In the genomic region with DNA sequence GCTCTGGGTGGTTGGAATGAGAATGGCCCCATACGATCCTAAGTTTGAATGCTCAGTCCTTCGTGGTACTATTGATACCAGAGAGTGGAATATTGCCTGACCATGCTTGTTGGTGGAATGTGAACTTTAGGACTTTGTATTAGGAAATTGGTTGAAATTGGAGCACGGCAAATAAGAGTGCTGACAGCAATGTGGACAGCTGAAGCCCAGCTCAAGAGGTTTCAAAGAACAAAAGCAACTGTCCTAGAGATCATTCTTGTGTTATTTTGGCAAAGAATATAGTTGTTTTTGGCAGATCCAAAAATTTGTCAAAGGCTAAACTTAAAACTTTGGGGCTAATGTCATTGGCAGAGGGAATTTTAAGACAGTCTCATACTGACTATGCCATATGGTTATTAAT, we compare ENCODE assay signal across 39 mouse cellular contexts. TPM values are rescaled to one million over a fixed set of nuclear protein-coding genes. Genes with fewer than 3 reads are reported as not detected.
"Had no signal": no experiment of that assay in that cellular context is flagged by ENCODE, and none has a peak within 500 bp of the region (broad histone marks: within the 10 kb centered on the region; RNA-seq: fewer than 3 reads in every experiment).

No protein-coding gene starts in this region.

- H3K27me3 ChIP-seq: heart, embryonic 12.5 days; heart, embryonic 13.5 days; heart, embryonic 15.5 days; hindbrain, embryonic 12.5 days; hindbrain, embryonic 13.5 days; hindbrain, embryonic 15.5 days; intestine, embryonic 15.5 days; kidney, embryonic 15.5 days had no signal

- H3K4me1 ChIP-seq: heart, embryonic 10.5 days; heart, embryonic 12.5 days; heart, embryonic 13.5 days; heart, embryonic 15.5 days; hindbrain, embryonic 10.5 days; hindbrain, embryonic 12.5 days; hindbrain, embryonic 13.5 days; hindbrain, embryonic 15.5 days; intestine, embryonic 15.5 days; kidney, embryonic 15.5 days had no signal

- H3K9me3 ChIP-seq: heart, embryonic 10.5 days; heart, embryonic 12.5 days; heart, embryonic 13.5 days; heart, embryonic 15.5 days; hindbrain, embryonic 10.5 days; hindbrain, embryonic 12.5 days; hindbrain, embryonic 13.5 days; hindbrain, embryonic 15.5 days; intestine, embryonic 15.5 days; kidney, embryonic 15.5 days had no signal

- H3K36me3 ChIP-seq: heart, embryonic 10.5 days; heart, embryonic 12.5 days; heart, embryonic 13.5 days; heart, embryonic 15.5 days; hindbrain, embryonic 10.5 days; hindbrain, embryonic 12.5 days; hindbrain, embryonic 13.5 days; hindbrain, embryonic 15.5 days; intestine, embryonic 15.5 days; kidney, embryonic 15.5 days had no signal

- DNase-seq: heart, postnatal 10 days; heart, postnatal 14 days; heart, postnatal 36 days; heart, postnatal 4 days; kidney, adult 11 months; kidney, adult 18-20 months; kidney, adult 2 months; kidney, adult 8-10 months; kidney, adult 9 months; kidney, postnatal 10 days; kidney, postnatal 14 days; kidney, postnatal 25 days; kidney, postnatal 36 days; kidney, postnatal 4 days; layer of hippocampus, adult 9-11 months; layer of hippocampus, postnatal 36 days had no signal

- H3K4me3 ChIP-seq: heart, embryonic 10.5 days; heart, embryonic 12.5 days; heart, embryonic 13.5 days; heart, embryonic 15.5 days; hindbrain, embryonic 10.5 days; hindbrain, embryonic 12.5 days; hindbrain, embryonic 13.5 days; hindbrain, embryonic 15.5 days; intestine, embryonic 15.5 days; kidney, embryonic 15.5 days; layer of hippocampus, adult 2 months had no signal

- ATAC-seq: hindbrain, embryonic 16.5 days; hindbrain, postnatal 0 days; inflammation-experienced regulatory T-cells, adult 6 months; intestine, embryonic 15.5 days; intestine, embryonic 16.5 days; intestine, postnatal 0 days had no signal

- H3K4me2 ChIP-seq: heart, embryonic 11.5 days; heart, embryonic 12.5 days; heart, embryonic 13.5 days; heart, embryonic 15.5 days; hindbrain, embryonic 12.5 days; hindbrain, embryonic 13.5 days; hindbrain, embryonic 14.5 days; hindbrain, embryonic 15.5 days; intestine, embryonic 15.5 days; kidney, embryonic 15.5 days had no signal

- H3K27ac ChIP-seq: heart, embryonic 10.5 days; heart, embryonic 13.5 days; heart, embryonic 15.5 days; hindbrain, embryonic 10.5 days; hindbrain, embryonic 12.5 days; hindbrain, embryonic 13.5 days; hindbrain, embryonic 14.5 days; hindbrain, embryonic 15.5 days; hindbrain, postnatal 0 days; intestine, embryonic 15.5 days; kidney, embryonic 15.5 days; kidney, postnatal 0 days; layer of hippocampus, adult 2 months had no signal

- H3K9ac ChIP-seq: heart, embryonic 12.5 days; heart, embryonic 13.5 days; heart, embryonic 15.5 days; hindbrain, embryonic 12.5 days; hindbrain, embryonic 13.5 days; hindbrain, embryonic 14.5 days; hindbrain, embryonic 15.5 days; intestine, embryonic 15.5 days; kidney, embryonic 15.5 days had no signal

RNA-seq across cellular contexts. Expression of a gene that starts 14.4 kb away (rescaled TPM):
- total RNA-seq: heart, postnatal 25 days; heart, postnatal 36 days; heart, postnatal 4 days; hindbrain, postnatal 0 days had no signal
- polyA plus RNA-seq: heart, postnatal 0 days; hindbrain, embryonic 10.5 days; hindbrain, embryonic 11.5 days; hindbrain, embryonic 12.5 days; hindbrain, postnatal 0 days; large intestine, adult 2 months had no signal

RNA-seq across cellular contexts. Expression of a gene that starts 43.7 kb away (rescaled TPM):
- total RNA-seq: heart, postnatal 25 days had no signal
- polyA plus RNA-seq: inflammation-experienced regulatory T-cells, adult 6 months; large intestine, adult 2 months had no signal
